Mouse (Mus musculus) liver, embryonic 15.5 days (tissue): Measurements from ENCODE around the gene Pcnt. TPM values are rescaled to one million over a fixed set of nuclear protein-coding genes. Genes with fewer than 3 reads are reported as not detected.

Source experiments
- ATAC-seq: fragments of 200-750 bp; cut with Nextera tagmentation; 2 replicates; pipeline ENCODE4 v1.8.0; 2017; ENCODE audit warnings: moderate number of reproducible peaks, mild to moderate bottlenecking, moderate library complexity; ENCODE audit not compliant: insufficient read depth
- H3K27ac ChIP-seq: fragments of 300-500 bp; sonication (generic); replicated peaks from 2 replicates; pipeline ENCODE4 v1.5.1; 2015; ENCODE audit warnings: mild to moderate bottlenecking, inconsistent platforms
- H3K27me3 ChIP-seq: fragments of 300-500 bp; sonication (generic); 2 replicates; pipeline ENCODE4 v1.6.1; 2015; ENCODE audit warnings: mild to moderate bottlenecking, inconsistent platforms
- H3K36me3 ChIP-seq: fragments of 300-500 bp; sonication (generic); replicated peaks from 2 replicates; pipeline ENCODE4 v1.6.1; 2015; ENCODE audit warnings: moderate library complexity, mild to moderate bottlenecking, inconsistent platforms
- H3K4me1 ChIP-seq: fragments of 300-500 bp; sonication (generic); replicated peaks from 2 replicates; pipeline ENCODE4 v1.6.1; 2015; ENCODE audit warnings: inconsistent platforms
- H3K4me2 ChIP-seq: fragments of 300-500 bp; sonication (generic); 2 replicates; pipeline ENCODE4 v1.6.1; 2015; ENCODE audit warnings: moderate library complexity, mild to moderate bottlenecking, inconsistent platforms
- H3K4me3 ChIP-seq: fragments of 300-500 bp; sonication (generic); replicated peaks from 2 replicates; pipeline ENCODE4 v1.5.1; 2015; ENCODE audit warnings: mild to moderate bottlenecking, inconsistent platforms
- H3K9ac ChIP-seq: fragments of 300-500 bp; sonication (generic); 2 replicates; pipeline ENCODE4 v1.6.1; 2015; ENCODE audit warnings: moderate library complexity, mild to moderate bottlenecking, inconsistent platforms
- H3K9me3 ChIP-seq: fragments of 300-500 bp; sonication (generic); replicated peaks from 2 replicates; pipeline ENCODE4 v1.6.1; 2016; ENCODE audit warnings: inconsistent platforms
- WGBS: fragments of 180-500 bp; shearing (Covaris S2); methylation state at CpG from one replicate; pipeline ENCODE4 v1.1.7; 2015; ENCODE audit warnings: mixed read lengths; ENCODE audit not compliant: insufficient replicate concordance; 5-methylcytosine and 5-hydroxymethylcytosine counted together
- polyA plus RNA-seq: library from polyadenylated mRNA; unstranded; fragments of >200 nt; fragmentation: Nextera tagmentation; extraction: Ambion mirVana; gene quantifications from 2 replicates; pipeline ENCODE4 v1.2.1, GENCODE M21; 2015

The Pcnt gene
- polyA plus RNA-seq: 8.0 and 8.6 TPM in 2 replicates

DNA sequence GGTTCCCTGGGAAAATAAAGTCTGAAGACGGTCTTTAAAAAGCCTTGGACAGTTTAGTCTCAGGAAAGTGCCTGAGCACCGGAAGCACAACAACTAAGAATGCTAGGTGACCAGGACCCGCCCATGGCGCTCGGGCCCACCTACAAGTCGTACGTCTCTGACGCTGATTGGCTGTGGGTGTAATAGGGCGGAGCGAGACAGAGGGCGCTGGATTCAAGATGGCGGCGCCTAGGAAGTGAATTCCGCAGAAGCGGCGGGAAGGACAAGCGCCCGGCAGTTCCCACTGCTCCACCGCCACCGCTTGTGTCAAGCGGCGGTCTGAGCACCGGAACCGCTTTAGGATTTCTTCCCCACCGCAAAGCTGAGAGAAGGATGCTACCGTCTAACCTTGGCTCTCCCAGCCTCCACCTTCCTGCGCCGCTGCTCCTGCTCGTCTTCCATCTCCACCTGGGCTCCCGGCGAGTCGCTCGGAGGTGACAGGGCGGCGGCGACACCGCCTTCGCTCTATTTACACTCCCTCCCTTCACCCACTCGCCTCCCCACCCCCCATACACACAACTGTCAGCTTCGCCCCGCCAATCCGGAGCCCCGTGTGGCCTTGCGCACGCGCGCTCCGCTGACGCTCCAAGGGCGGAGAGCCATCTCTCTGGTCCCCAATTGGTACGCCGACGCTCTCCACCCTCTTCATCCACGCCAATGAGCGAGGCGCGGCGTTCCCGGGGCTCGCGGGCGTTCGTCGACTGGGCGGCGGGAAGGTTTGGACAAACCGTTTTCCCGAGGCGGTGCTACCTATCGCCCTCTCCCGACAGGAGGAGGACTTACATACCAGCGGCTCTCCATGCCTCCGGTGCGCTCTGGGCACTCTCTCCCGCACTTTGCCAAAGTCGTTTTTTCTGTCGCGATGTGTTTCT, at the start of gene Pcnt:
TSS of gene Pcnt (minus strand) at position 609 of the 911 bp plus-strand sequence.
- WGBS: under 1% methylated on average over 78 of the region's 78 CpGs
- Histone ChIP-seq H3K27me3 (no peaks in the 10 kb centered on the region), H3K36me3 (peaks cover 30% of the 10 kb centered on the region), H3K9ac (peak within 1 kb of the TSS; percentile 80), H3K4me1 (peaks cover 53% of the 10 kb centered on the region), H3K4me3 (peak within 1 kb of the TSS; percentile 81), H3K9me3 (no peaks in the 10 kb centered on the region), H3K27ac (peak within 1 kb of the TSS; percentile 97), H3K4me2 (peak within 1 kb of the TSS; percentile 84)
- ATAC-seq: peak; percentile 98

GRCm38 (mm10) chr10:76489205-76489604, 46.6 kb upstream of the Pcnt start:
- H3K9ac ChIP-seq: no peak overlapping the region
- no peak overlapping the region for H3K4me3 ChIP-seq
- H3K4me1 ChIP-seq: peaks cover 13% of the 10 kb centered on the region
- ATAC-seq: no peak
- WGBS: 57% methylated on average over 15 of the region's 15 CpGs
- no peak overlapping the region for H3K27ac ChIP-seq
- no peaks in the 10 kb centered on the region for H3K27me3 ChIP-seq
- H3K36me3 ChIP-seq: peaks cover 94% of the 10 kb centered on the region
- no peaks in the 10 kb centered on the region for H3K9me3 ChIP-seq
- no peak overlapping the region for H3K4me2 ChIP-seq

- no peaks in the 10 kb centered on the region for H3K9me3 ChIP-seq
- no peak overlapping the region for H3K4me2 ChIP-seq
- WGBS: 34% methylated on average over 8 of the region's 8 CpGs
- H3K27me3 ChIP-seq: no peaks in the 10 kb centered on the region
- peaks cover 95% of the 10 kb centered on the region for H3K36me3 ChIP-seq
- peak; percentile 56 for ATAC-seq
- H3K4me1 ChIP-seq: peaks cover 10% of the 10 kb centered on the region
- no peak overlapping the region for H3K9ac ChIP-seq
- no peak overlapping the region for H3K4me3 ChIP-seq
- H3K27ac ChIP-seq: 0 out of 2 replicates have a peak overlapping the region, but pooled peaks have one; percentile 14
These were observed 45.7 kb upstream of the Pcnt start for GRCm38 (mm10) chr10:76488265-76488664.

DNA sequence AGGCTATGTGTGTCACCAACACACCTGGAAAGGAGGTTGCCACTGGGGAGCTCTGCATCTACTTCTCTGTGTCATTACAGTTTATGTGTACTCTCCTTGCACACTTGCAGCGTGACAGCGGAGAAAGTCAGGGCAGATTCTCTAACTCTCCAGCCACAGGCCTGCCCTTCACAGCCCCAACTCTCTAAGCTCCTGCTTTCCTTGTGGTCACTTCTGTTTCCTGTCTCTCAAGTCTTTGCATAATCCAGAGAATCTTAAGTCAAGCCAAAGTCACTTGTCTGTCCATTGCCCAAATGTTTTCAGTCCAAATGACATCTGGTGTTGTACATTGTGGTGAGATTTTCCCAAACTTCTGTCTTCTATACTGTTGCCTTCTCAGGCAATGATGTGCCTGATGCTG, 43.7 kb upstream of the Pcnt start:
- no peak for ATAC-seq
- 62% methylated on average over 2 of the region's 2 CpGs for WGBS
- Histone ChIP-seq H3K36me3 (peaks cover 99% of the 10 kb centered on the region), H3K4me1 (peaks cover 10% of the 10 kb centered on the region), H3K4me3 (no peak overlapping the region), H3K4me2 (no peak overlapping the region), H3K9ac (no peak overlapping the region), H3K27ac (no peak overlapping the region), H3K9me3 (no peaks in the 10 kb centered on the region), H3K27me3 (no peaks in the 10 kb centered on the region)

DNA sequence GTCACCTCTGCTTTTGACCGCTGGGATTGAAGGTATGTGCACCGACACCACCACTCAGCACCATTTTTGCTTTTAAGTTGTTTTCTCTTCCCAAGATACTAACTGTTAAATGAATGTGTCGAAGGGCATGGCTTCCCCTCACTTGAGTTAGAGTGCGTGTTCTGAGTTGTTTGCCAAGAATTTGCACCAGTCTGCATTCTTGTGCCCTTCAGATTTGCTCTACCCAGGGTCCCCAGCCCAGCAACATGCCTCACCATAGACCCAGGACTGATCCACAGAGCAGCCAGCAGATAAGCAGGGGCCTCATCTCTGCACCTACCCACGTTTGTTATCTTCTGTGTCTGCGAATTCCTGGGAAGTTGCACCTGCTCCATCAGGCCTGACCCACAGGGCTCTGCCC, 38.9 kb upstream of the Pcnt start:
- H3K9me3 ChIP-seq: no peaks in the 10 kb centered on the region
- no peak overlapping the region for H3K9ac ChIP-seq
- no peaks in the 10 kb centered on the region for H3K4me1 ChIP-seq
- no peak for ATAC-seq
- no peak overlapping the region for H3K4me2 ChIP-seq
- WGBS: 68% methylated on average over 6 of the region's 6 CpGs
- H3K36me3 ChIP-seq: peaks cover 98% of the 10 kb centered on the region
- no peak overlapping the region for H3K4me3 ChIP-seq
- H3K27me3 ChIP-seq: no peaks in the 10 kb centered on the region
- H3K27ac ChIP-seq: no peak overlapping the region

DNA sequence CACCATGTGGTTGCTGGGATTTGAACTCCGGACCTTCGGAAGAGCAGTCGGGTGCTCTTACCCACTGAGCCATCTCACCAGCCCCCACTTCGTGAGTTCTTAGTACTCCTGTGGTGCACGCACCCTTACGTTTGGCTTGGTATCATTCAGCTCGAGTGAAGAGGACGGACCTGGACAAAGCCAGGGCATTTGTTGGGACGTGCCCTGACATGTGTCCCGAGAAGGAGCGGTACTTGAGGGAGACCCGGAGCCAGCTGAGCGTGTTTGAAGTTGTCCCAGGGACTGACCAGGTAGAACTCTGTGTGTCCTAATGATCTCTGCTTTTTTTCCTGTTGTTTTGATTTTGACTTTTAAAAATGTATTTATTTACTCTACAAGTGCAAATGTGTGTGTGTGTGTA, 38.3 kb upstream of the Pcnt start:
- WGBS: 83% methylated on average over 13 of the region's 13 CpGs
- ATAC-seq: no peak

DNA sequence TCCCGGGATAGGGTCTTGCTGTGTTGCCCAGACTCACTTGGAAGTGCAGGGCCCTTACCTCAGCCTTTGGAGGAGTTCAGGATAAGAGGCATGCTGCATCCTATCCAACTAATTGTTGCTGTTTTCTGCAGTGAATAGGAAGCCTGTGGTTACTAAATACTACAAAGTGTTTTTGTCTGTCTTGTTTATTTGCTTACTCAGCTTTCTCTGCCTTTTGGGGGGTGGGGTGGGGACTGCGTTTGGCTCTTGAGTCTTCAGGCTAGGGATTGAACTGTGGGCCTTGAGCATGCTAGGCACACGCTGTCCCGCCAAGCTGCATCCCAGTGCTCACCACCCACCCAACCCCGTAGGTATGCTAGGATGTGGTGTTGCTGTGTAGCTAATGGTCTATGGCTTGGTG, 31.2 kb upstream of the Pcnt start:
- no peaks in the 10 kb centered on the region for H3K27me3 ChIP-seq
- no peak overlapping the region for H3K9ac ChIP-seq
- no peaks in the 10 kb centered on the region for H3K9me3 ChIP-seq
- H3K4me2 ChIP-seq: no peak overlapping the region
- no peak for ATAC-seq
- 83% methylated on average over 5 of the region's 5 CpGs for WGBS
- H3K4me1 ChIP-seq: peaks cover 17% of the 10 kb centered on the region
- H3K36me3 ChIP-seq: peaks cover 78% of the 10 kb centered on the region
- H3K27ac ChIP-seq: no peak overlapping the region
- no peak overlapping the region for H3K4me3 ChIP-seq

More for the DNA sequence above, 38.3 kb upstream of the Pcnt start:
- Histone ChIP-seq H3K4me1 (no peaks in the 10 kb centered on the region), H3K9me3 (no peaks in the 10 kb centered on the region), H3K9ac (no peak overlapping the region), H3K4me2 (no peak overlapping the region), H3K4me3 (no peak overlapping the region), H3K27me3 (no peaks in the 10 kb centered on the region), H3K36me3 (peaks cover 98% of the 10 kb centered on the region), H3K27ac (no peak overlapping the region)

DNA sequence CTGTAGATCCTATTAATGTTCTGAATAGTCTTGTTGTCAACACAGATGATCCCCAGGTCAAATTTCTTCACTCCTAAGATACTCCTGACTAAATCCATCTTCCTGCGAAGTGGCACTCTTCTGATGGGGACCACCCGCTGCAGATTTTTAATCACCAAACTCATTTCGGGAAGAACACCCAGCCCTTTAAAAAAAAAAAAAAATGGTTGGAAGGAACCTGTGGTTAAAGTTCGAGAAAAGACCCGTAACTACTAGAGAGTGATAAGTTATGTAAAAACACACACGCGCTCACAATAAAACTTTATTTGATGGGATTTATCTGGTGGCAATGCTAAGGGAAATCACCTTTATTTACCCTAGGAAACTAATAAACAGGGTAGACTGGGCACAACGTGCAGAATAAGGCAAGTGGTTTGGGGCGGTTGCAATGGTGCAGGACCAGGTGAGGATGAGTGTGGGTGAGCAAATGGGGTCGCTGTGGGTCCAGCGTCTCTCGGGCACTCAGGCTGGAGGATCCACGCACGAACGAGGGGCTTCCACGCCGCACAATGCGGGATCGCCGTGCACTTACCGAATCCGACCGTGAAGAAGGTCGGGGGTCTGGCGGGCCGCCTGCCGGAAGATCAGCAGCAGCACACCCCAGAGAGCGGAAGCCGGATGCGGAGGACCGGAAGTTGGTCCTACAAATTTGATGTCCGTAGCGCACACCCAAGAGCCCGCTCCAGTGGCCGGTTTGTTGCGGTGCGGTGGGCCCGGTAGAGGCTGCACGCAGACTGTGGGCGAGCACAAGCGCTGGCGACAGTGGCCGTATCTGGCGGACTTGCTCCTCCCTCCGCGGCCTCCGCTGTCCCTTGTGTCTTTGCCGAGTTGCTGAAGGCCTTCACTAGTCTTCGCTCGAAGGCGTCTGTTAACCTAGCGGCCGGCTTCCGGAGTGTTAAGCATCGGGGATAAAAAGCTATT, 25.9 kb upstream of the Pcnt start, which contains the start of the genes Mcm3ap and Ybey:
TSS of gene Mcm3ap (plus strand) at position 725 of the 960 bp plus-strand sequence.
TSS of gene Ybey (minus strand) at position 912 of the 960 bp plus-strand sequence.
- peaks cover 33% of the 10 kb centered on the region for H3K36me3 ChIP-seq

GRCm38 (mm10) chr10:76462721-76463120, 20.1 kb upstream of the Pcnt start:
- H3K27ac ChIP-seq: no peak overlapping the region
- no peaks in the 10 kb centered on the region for H3K9me3 ChIP-seq
- ATAC-seq: no peak
- H3K4me1 ChIP-seq: peaks cover 3% of the 10 kb centered on the region
- no peak overlapping the region for H3K9ac ChIP-seq
- 84% methylated on average over 6 of the region's 6 CpGs for WGBS
- no peak overlapping the region for H3K4me3 ChIP-seq
- H3K4me2 ChIP-seq: no peak overlapping the region
- no peaks in the 10 kb centered on the region for H3K27me3 ChIP-seq
- 0 out of 2 replicates have a peak, but pooled peaks cover 3% of the 10 kb centered on the region for H3K36me3 ChIP-seq

More for the DNA sequence above, 25.9 kb upstream of the Pcnt start, which contains the start of the genes Mcm3ap and Ybey:
- under 1% methylated on average over 55 of the region's 55 CpGs for WGBS
- H3K4me2 ChIP-seq: peak within 1 kb of the TSS; percentile 74
- peak within 1 kb of the TSS; percentile 94 for H3K27ac ChIP-seq
- no peaks in the 10 kb centered on the region for H3K27me3 ChIP-seq
- ATAC-seq: peak; percentile 93
- H3K4me1 ChIP-seq: peaks cover 21% of the 10 kb centered on the region
- no peaks in the 10 kb centered on the region for H3K9me3 ChIP-seq
- H3K9ac ChIP-seq: peak within 1 kb of the TSS; percentile 84
- peak within 1 kb of the TSS; percentile 88 for H3K4me3 ChIP-seq

DNA sequence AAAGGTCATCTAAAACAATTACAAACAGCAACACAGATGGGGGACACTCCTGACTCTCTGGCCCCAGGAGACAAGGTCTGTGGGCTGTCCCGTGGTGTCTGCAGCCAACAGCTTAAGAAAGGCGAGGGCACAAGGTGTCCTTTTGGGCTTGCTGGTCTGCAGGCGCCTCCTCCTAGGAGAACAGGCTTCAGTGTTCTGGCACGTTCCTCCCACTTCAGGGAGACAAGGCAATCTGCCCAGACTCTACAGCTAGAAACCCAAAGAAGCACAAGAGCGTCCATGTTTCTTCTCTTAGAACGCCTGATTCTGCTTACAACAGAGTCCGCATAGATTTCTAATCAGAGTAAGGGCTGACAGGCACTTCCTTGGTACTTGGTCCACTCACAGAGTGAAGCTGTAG, 19.7 kb upstream of the Pcnt start:
- 78% methylated on average over 7 of the region's 7 CpGs for WGBS

More for the DNA sequence above, 19.7 kb upstream of the Pcnt start:
- Histone ChIP-seq H3K27ac (no peak overlapping the region), H3K4me1 (no peaks in the 10 kb centered on the region), H3K4me3 (no peak overlapping the region), H3K9ac (no peak overlapping the region), H3K9me3 (no peaks in the 10 kb centered on the region), H3K36me3 (0 out of 2 replicates have a peak, but pooled peaks cover 3% of the 10 kb centered on the region), H3K27me3 (no peaks in the 10 kb centered on the region), H3K4me2 (no peak overlapping the region)
- no peak for ATAC-seq
